In the genomic region with DNA sequence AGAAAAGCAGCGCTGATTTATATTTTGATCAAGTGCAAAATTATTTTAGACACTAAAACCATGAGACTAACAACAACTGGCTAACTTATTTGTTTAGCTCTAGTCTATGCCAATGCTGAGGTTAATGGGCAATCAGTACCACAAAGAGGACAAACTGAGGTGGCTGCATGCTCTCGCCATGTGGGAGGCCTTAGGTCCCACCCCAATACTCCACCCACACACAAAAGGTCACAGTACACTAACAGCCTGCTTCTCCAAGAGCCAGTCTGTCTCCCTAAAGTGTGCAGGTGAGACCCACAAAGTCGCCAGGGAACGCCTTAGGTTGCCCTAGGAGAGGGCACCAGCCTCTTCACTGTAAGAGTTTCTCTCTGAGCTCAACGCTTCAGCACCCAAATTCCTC, we compare ENCODE assay signal across 17 mouse cellular contexts.
DNase-seq lines count a peak whose midpoint lies in the region; ATAC-seq and TF ChIP-seq lines count a peak whose summit lies in the region.
"Had no signal": no experiment of that assay in that cellular context is flagged by ENCODE, and none has a peak within 500 bp of the region (broad histone marks: within the 10 kb centered on the region; RNA-seq: fewer than 3 reads in every experiment).

No protein-coding gene starts in this region.

- H3K27me3 ChIP-seq in heart, embryonic 12.5 days (replicated peaks): no peaks in the 10 kb centered on the region
- H3K27me3 ChIP-seq in E14TG2a.4 (ENCODE audit: insufficient read depth, low read length): no peaks in the 10 kb centered on the region
- no peaks in the 10 kb centered on the region for H3K27me3 ChIP-seq in intestine, embryonic 14.5 days (replicated peaks; ENCODE audit: control insufficient read depth, insufficient read depth, low read length)
- H3K27me3 ChIP-seq: limb, embryonic 15.5 days; Patski had no signal

- H3K9ac ChIP-seq in heart, embryonic 12.5 days: no peak overlapping the region
- H3K9ac ChIP-seq in intestine, embryonic 14.5 days (ENCODE audit: low read length): no peak overlapping the region
- H3K9ac ChIP-seq: limb, embryonic 15.5 days had no signal

- peak overlapping the region; percentile 69 for H3K27ac ChIP-seq in heart, embryonic 12.5 days (ENCODE audit: poor library complexity, severe bottlenecking)
- peak overlapping the region; percentile 30; the same call in 1 of the 2 replicates for H3K27ac ChIP-seq in intestine, embryonic 14.5 days (ENCODE audit: low read depth)
- H3K27ac ChIP-seq: limb, embryonic 15.5 days; midbrain, embryonic 10.5 days had no signal

- H3K4me3 ChIP-seq in heart, embryonic 12.5 days: no peak overlapping the region
- peak overlapping the region; percentile 33; the same call in 1 of the 2 replicates for H3K4me3 ChIP-seq in E14TG2a.4 (replicated peaks; ENCODE audit: low read length)
- H3K4me3 ChIP-seq in intestine, embryonic 14.5 days (ENCODE audit: low read depth, low read length): no peak overlapping the region
- H3K4me3 ChIP-seq: hindbrain, embryonic 10.5 days; limb, embryonic 15.5 days; midbrain, embryonic 10.5 days had no signal

- H3K4me1 ChIP-seq in heart, embryonic 12.5 days (replicated peaks): peaks cover 32% of the 10 kb centered on the region
- H3K4me1 ChIP-seq in E14TG2a.4 (replicated peaks; ENCODE audit: low read depth, low read length): peaks cover 38% of the 10 kb centered on the region
- H3K4me1 ChIP-seq in intestine, embryonic 14.5 days (replicated peaks; ENCODE audit: control insufficient read depth, insufficient read depth, low read length): peaks cover 19% of the 10 kb centered on the region

- TF ChIP-seq CTCF in E14TG2a.4 (conservative IDR thresholded peaks at IDR 0.05; ENCODE audit: low read length): no peak

- no peak for ATAC-seq in heart, embryonic 12.5 days (ENCODE audit: insufficient number of reproducible peaks, low FRiP score)
- ATAC-seq in intestine, embryonic 14.5 days (replicated peaks; ENCODE audit: low FRiP score, low TSS enrichment, low read depth): no peak
- ATAC-seq in activated CD4-positive, CD25-positive, alpha-beta regulatory T cell, adult 4 months: no peak
- ATAC-seq: Patski had no signal

- H3K4me2 ChIP-seq in heart, embryonic 12.5 days: no peak overlapping the region
- H3K4me2 ChIP-seq in intestine, embryonic 14.5 days (ENCODE audit: low read length): no peak overlapping the region
- H3K4me2 ChIP-seq: limb, embryonic 15.5 days had no signal

- WGBS in heart, embryonic 12.5 days: 75% methylated on average over 5 of the region's 5 CpGs
- 84% methylated on average over 5 of the region's 5 CpGs for WGBS in intestine, embryonic 14.5 days

- no peaks in the 10 kb centered on the region for H3K36me3 ChIP-seq in heart, embryonic 12.5 days
- H3K36me3 ChIP-seq in E14TG2a.4 (ENCODE audit: insufficient read depth, low read length): no peaks in the 10 kb centered on the region
- H3K36me3 ChIP-seq in intestine, embryonic 14.5 days (ENCODE audit: control insufficient read depth, insufficient read depth, low read length): no peaks in the 10 kb centered on the region
- H3K36me3 ChIP-seq: hindbrain, embryonic 10.5 days; limb, embryonic 15.5 days; midbrain, embryonic 10.5 days had no signal

- H3K9me3 ChIP-seq in heart, embryonic 12.5 days (replicated peaks): no peaks in the 10 kb centered on the region
- H3K9me3 ChIP-seq in E14TG2a.4 (ENCODE audit: low read length): no peaks in the 10 kb centered on the region
- no peaks in the 10 kb centered on the region for H3K9me3 ChIP-seq in intestine, embryonic 14.5 days (ENCODE audit: control insufficient read depth, low read length)
- H3K9me3 ChIP-seq: hindbrain, embryonic 10.5 days; limb, embryonic 15.5 days; midbrain, embryonic 10.5 days had no signal

- DNase-seq in heart, adult 18-20 months: no peak
- peak; percentile 56 for DNase-seq in kidney, adult 9 months
- no peak for DNase-seq in kidney, postnatal 4 days
- peak; percentile 49 for DNase-seq in intestine, embryonic 14.5 days (ENCODE audit: low spot score)
- DNase-seq in layer of hippocampus, postnatal 14 days (ENCODE audit: low spot score in 2 of 2): no peak
- DNase-seq: cerebellum, postnatal 10 days; gastrocnemius, postnatal 10 days; kidney, postnatal 25 days; lung, postnatal 14 days; right cerebral cortex, adult 18-20 months had no signal

Comparison
In these comparisons a context has a peak if more than half of its experiments do, and no peak if none do; other contexts are left out.
1. DNase-seq: peak in kidney, adult 9 months (single experiment) and intestine, embryonic 14.5 days (single experiment); none in heart, adult 18-20 months (0 of 2), kidney, postnatal 4 days (0 of 2) and layer of hippocampus, postnatal 14 days (0 of 2).